Mouse (Mus musculus): ENCODE measurements at regions not wholly inside any gene's neighbourhood (a gene's known extent, or its start where the extent isn't known, plus 50 kb on each side); places are given as distances from the start of the nearest gene placed in this dataset.

GRCm38 (mm10) chr2:133338150-133338549 lies 213.8 kb upstream of the Bmp2 start:
- no peak overlapping the region for H3K27ac ChIP-seq (replicated peaks)
- H3K27me3 ChIP-seq: no peaks in the 10 kb centered on the region
- 81% methylated on average over 3 of the region's 3 CpGs for WGBS
- no peaks in the 10 kb centered on the region for H3K9me3 ChIP-seq
- H3K4me2 ChIP-seq (replicated peaks): no peak overlapping the region
- no peaks in the 10 kb centered on the region for H3K4me1 ChIP-seq
- no peak overlapping the region for H3K4me3 ChIP-seq
- no peaks in the 10 kb centered on the region for H3K36me3 ChIP-seq
- ATAC-seq (replicated peaks): no peak
- H3K9ac ChIP-seq (replicated peaks): no peak overlapping the region

- 87% methylated on average over 4 of the region's 4 CpGs for WGBS
- Histone ChIP-seq H3K9me3 (no peaks in the 10 kb centered on the region), H3K27ac (replicated peaks) (no peak overlapping the region), H3K9ac (replicated peaks) (no peak overlapping the region), H3K36me3 (no peaks in the 10 kb centered on the region), H3K4me3 (no peak overlapping the region), H3K27me3 (no peaks in the 10 kb centered on the region), H3K4me1 (no peaks in the 10 kb centered on the region), H3K4me2 (replicated peaks) (no peak overlapping the region)
- no peak for ATAC-seq (replicated peaks)
Observed at GRCm38 (mm10) chr2:133341352-133341751, 210.6 kb upstream of the Bmp2 start.

- no peaks in the 10 kb centered on the region for H3K4me1 ChIP-seq
- 33% methylated on average over 12 of the region's 12 CpGs for WGBS
- no peaks in the 10 kb centered on the region for H3K9me3 ChIP-seq
- no peak overlapping the region for H3K9ac ChIP-seq (replicated peaks)
- H3K4me3 ChIP-seq: no peak overlapping the region
- H3K36me3 ChIP-seq: no peaks in the 10 kb centered on the region
- no peak for ATAC-seq (replicated peaks)
- no peaks in the 10 kb centered on the region for H3K27me3 ChIP-seq
- H3K27ac ChIP-seq (replicated peaks): no peak overlapping the region
- no peak overlapping the region for H3K4me2 ChIP-seq (replicated peaks)
Observed at GRCm38 (mm10) chr2:133345964-133346788, 205.8 kb upstream of the Bmp2 start.

DNA sequence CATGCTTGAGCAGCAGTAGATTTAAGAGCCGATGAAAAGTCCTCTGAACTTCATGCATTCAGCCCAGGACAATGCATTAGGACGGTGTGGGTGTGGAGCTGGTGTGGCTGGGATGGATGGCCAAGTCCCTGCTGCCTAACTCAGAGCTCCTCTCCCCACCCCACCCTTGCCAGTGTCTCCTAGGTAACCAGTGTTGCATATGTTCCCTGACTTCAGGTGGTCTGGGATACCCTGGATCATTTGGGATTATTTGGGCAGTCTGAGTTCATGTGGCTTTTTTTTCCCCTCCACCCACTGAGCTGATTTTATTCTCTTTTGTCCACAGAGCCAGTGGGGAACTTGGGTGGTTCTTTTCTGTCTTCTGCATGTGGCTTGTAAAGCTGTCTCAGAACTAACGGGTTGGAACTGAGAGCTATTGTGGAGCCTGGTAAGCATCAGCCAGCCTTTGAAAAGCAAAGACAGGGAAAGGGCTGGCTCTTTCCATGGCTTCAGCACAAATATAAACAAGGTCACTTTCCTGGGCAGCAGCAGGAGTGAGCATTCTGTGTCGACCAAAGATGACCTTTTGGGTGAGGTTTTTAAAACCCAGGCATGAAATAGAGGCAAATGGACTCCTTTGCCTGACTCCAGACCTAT lies 205.1 kb upstream of the Bmp2 start:
- H3K4me1 ChIP-seq: no peaks in the 10 kb centered on the region
- no peaks in the 10 kb centered on the region for H3K9me3 ChIP-seq
- no peak overlapping the region for H3K4me3 ChIP-seq
- no peaks in the 10 kb centered on the region for H3K27me3 ChIP-seq
- H3K9ac ChIP-seq (replicated peaks): no peak overlapping the region
- WGBS: 7% methylated on average over 4 of the region's 4 CpGs
- ATAC-seq (replicated peaks): 0 out of 2 replicates have a peak, but pooled peaks have one; percentile 71
- no peak overlapping the region for H3K4me2 ChIP-seq (replicated peaks)
- H3K27ac ChIP-seq (replicated peaks): no peak overlapping the region
- no peaks in the 10 kb centered on the region for H3K36me3 ChIP-seq

- Histone ChIP-seq H3K4me2 (replicated peaks) (no peak overlapping the region), H3K4me3 (no peak overlapping the region), H3K27me3 (no peaks in the 10 kb centered on the region), H3K27ac (replicated peaks) (no peak overlapping the region), H3K36me3 (no peaks in the 10 kb centered on the region), H3K9ac (replicated peaks) (no peak overlapping the region), H3K4me1 (no peaks in the 10 kb centered on the region), H3K9me3 (no peaks in the 10 kb centered on the region)
- 69% methylated on average over 3 of the region's 3 CpGs for WGBS
- no peak for ATAC-seq (replicated peaks)
Observed at GRCm38 (mm10) chr2:133351306-133351705, 200.7 kb upstream of the Bmp2 start.

DNA sequence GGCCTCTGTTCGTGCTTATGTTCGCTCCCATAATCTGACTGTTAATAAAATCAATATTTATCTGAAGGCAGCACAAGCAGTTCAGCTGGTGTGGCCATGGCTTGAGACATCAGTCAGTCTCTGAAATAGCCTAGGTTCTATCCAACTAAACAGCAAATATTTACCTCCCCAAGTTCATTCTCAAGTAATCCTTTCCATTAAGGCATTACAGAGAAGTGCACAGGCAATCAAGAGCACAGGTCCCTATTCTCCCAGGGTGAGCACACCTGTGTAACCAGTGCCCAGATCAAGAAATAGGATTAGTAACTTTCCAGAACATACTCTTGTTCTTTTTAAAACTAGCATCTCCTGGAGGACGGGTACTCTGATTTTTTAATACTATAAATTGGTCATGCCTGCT lies 199.2 kb upstream of the Bmp2 start:
- no peaks in the 10 kb centered on the region for H3K4me1 ChIP-seq
- WGBS: 92% methylated on average over 3 of the region's 3 CpGs
- H3K27me3 ChIP-seq: no peaks in the 10 kb centered on the region
- no peaks in the 10 kb centered on the region for H3K36me3 ChIP-seq
- ATAC-seq (replicated peaks): no peak
- no peak overlapping the region for H3K9ac ChIP-seq (replicated peaks)
- no peaks in the 10 kb centered on the region for H3K9me3 ChIP-seq
- no peak overlapping the region for H3K4me2 ChIP-seq (replicated peaks)
- no peak overlapping the region for H3K27ac ChIP-seq (replicated peaks)
- no peak overlapping the region for H3K4me3 ChIP-seq

- Histone ChIP-seq H3K4me1 (no peaks in the 10 kb centered on the region), H3K36me3 (no peaks in the 10 kb centered on the region), H3K27ac (replicated peaks) (no peak overlapping the region), H3K9ac (replicated peaks) (no peak overlapping the region), H3K9me3 (no peaks in the 10 kb centered on the region), H3K4me3 (no peak overlapping the region), H3K27me3 (no peaks in the 10 kb centered on the region), H3K4me2 (replicated peaks) (no peak overlapping the region)
- WGBS: 45% methylated on average over 4 of the region's 4 CpGs
- ATAC-seq (replicated peaks): no peak
Observed at GRCm38 (mm10) chr2:133362693-133363443, 189.1 kb upstream of the Bmp2 start.

GRCm38 (mm10) chr2:133371490-133372215 lies 180.3 kb upstream of the Bmp2 start:
- WGBS: 84% methylated on average over 12 of the region's 12 CpGs
- H3K9ac ChIP-seq (replicated peaks): no peak overlapping the region
- H3K4me3 ChIP-seq: no peak overlapping the region
- no peak overlapping the region for H3K4me2 ChIP-seq (replicated peaks)
- no peaks in the 10 kb centered on the region for H3K36me3 ChIP-seq
- ATAC-seq (replicated peaks): no peak
- H3K4me1 ChIP-seq: no peaks in the 10 kb centered on the region
- H3K9me3 ChIP-seq: no peaks in the 10 kb centered on the region
- no peaks in the 10 kb centered on the region for H3K27me3 ChIP-seq
- no peak overlapping the region for H3K27ac ChIP-seq (replicated peaks)

DNA sequence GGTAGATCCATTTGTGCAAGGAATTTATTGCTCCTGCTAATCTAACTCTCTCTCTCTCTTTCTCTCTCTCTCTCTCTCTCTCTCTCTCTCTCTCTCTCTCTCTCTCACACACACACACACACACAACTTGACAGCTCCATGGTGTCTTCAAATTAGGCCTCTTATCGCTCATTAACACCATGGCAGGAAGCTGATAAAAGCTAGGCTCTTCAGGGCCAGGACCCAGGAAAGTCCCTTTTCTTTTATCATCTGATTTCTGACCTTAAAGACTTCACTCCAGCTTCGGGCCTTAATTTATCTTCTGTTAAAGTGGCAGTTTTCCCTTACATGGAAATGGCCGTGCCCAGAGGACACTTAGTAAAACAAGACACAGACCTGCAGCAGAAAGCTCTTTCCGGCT lies 178.4 kb upstream of the Bmp2 start:
- Histone ChIP-seq H3K27ac (replicated peaks) (no peak overlapping the region), H3K27me3 (no peaks in the 10 kb centered on the region), H3K9ac (replicated peaks) (no peak overlapping the region), H3K4me3 (no peak overlapping the region), H3K4me1 (no peaks in the 10 kb centered on the region), H3K36me3 (no peaks in the 10 kb centered on the region), H3K9me3 (no peaks in the 10 kb centered on the region), H3K4me2 (replicated peaks) (no peak overlapping the region)
- no peak for ATAC-seq (replicated peaks)
- 77% methylated on average over 4 of the region's 4 CpGs for WGBS

DNA sequence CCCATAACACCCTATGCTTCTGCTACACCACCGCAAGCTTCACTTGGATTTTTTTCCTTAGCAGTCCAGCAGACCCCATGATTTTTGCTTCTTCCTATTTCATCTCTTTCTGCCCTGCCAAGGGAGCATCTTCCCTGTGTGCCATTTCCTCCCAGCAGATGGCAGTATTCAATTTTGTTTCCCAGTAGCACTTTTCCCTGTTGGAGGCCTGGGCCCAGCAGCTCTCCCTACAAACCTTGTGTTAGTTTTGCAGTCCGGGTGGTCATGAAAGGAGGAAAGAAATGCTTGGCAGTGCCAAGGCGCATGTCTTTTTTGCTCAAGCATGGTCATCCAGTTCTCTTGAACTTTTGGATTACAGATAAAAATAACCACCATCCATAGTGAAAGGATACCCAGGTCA lies 170.9 kb upstream of the Bmp2 start:
- Histone ChIP-seq H3K4me2 (replicated peaks) (no peak overlapping the region), H3K4me1 (no peaks in the 10 kb centered on the region), H3K27ac (replicated peaks) (no peak overlapping the region), H3K4me3 (no peak overlapping the region), H3K9me3 (no peaks in the 10 kb centered on the region), H3K27me3 (no peaks in the 10 kb centered on the region), H3K36me3 (no peaks in the 10 kb centered on the region), H3K9ac (replicated peaks) (no peak overlapping the region)
- WGBS: 76% methylated on average over 3 of the region's 3 CpGs
- no peak for ATAC-seq (replicated peaks)

- H3K4me2 ChIP-seq (replicated peaks): no peak overlapping the region
- H3K27ac ChIP-seq (replicated peaks): no peak overlapping the region
- no peaks in the 10 kb centered on the region for H3K36me3 ChIP-seq
- no peaks in the 10 kb centered on the region for H3K27me3 ChIP-seq
- H3K9me3 ChIP-seq: no peaks in the 10 kb centered on the region
- no peak for ATAC-seq (replicated peaks)
- H3K4me1 ChIP-seq: no peaks in the 10 kb centered on the region
- WGBS: 82% methylated on average over 3 of the region's 3 CpGs
- no peak overlapping the region for H3K9ac ChIP-seq (replicated peaks)
- H3K4me3 ChIP-seq: no peak overlapping the region
Observed at GRCm38 (mm10) chr2:133383135-133383920, 168.6 kb upstream of the Bmp2 start.

All from forebrain, embryonic 15.5 days (tissue).